Mouse (Mus musculus) urinary bladder, postnatal 25 days (tissue): ENCODE data around the gene Gm28051.

Experiments used
- DNase-seq: peaks from one replicate; pipeline ENCODE4 v3.0.0; 2022; ENCODE audit warnings: low spot score

The Gm28051 gene

GRCm38 (mm10) chr12:102743036-102743588 lies 14.5 kb downstream of the Gm28051 start:
- DNase-seq, result no peak

DNA sequence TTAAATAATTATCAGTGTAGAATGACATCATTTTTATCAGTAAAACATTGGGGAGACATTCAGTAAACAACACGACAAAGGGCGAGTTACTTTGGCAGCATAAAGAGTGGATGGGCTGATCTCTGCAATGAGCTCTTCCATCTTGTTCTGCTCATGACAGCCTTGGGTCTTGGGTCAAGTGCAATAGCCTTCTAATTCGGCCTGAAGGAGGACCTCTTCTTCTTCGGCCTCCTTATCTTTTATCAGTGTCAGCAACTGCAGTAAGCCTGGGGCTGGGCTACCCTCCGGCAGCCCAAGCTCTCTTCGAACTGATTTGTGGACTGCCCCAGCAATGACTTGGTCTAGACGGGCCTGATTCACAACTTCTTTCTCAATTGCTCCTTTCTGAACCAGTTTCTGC lies 15.5 kb downstream of the Gm28051 start:
- no peak for DNase-seq

DNA sequence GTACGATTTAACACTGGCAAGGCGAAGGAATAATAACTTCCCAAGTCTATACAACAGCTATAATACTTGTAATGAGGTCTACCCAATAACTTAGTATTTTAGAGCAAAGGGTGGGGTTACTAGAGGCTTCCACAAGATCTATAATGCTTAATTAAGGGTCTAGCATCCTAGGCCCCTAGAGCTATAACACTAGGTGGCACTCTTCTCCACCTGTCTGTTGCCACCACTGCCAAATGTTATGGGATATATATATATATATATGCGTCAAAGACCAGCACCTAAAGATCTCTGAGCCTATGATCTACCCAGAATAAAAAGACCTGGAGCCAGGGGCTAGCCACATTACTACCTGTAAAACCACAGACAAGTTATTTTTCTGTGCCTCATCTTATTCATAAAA lies 17.3 kb downstream of the Gm28051 start:
- DNase-seq, result no peak

DNA sequence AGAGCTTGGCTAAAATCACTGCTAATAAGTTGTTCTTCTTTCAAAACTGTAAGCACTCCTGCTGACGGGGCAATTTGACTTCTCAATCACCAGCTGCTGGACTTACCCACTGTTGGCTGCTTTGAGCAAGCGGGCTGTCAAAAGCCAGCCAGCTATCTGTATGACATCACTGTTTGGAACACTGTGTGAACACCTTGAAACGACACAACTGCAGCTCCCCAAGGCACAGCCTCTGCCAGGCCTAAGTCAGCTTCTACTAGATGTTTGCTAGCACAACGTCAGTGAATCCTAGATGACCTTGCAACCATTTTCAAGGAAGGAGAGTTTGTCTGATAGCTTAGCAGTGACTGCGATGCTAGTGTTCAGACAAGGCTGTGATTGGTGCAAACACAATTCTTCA lies 18.5 kb downstream of the Gm28051 start:
- no peak for DNase-seq

GRCm38 (mm10) chr12:102733381-102733780 lies 24.2 kb downstream of the Gm28051 start:
- DNase-seq, result peak; percentile 50

DNA sequence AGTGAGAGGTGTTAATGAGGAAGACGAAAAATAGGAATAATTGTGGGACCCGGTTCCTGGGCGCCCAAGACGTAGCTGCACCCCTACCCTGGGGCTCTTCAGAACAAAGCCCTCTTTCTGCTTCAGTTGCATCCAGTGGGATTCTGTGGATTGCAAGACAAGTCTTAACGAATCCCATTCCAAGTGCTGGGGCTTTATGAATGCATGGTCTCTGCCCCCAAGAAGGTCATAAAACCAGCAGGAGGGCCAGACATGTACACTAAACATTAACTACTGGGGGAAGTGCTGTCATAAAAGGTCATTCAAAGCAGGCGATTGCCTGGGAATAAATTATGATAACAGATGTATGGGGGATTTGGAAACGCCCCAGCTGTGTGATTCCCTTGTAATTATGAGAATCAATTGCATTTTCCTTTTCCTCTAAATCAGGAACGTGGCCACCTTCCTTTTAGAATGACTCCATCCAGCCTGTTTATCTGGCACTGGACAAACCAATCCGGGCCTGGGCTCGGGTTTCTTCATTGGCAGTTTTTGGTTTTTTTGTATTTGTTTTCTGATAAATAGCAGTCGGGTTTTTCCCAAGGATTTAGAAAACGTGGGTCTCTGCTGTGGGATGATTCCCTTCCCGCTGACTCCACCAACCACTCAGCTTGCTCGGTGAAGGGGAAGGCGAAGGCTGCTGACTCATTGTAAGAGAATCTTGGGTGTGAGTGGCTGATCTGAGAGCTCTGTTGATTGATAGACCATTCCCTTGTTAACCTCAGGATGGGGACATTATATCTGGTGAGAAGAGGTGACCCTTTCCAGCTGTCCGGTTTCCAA lies 26.6 kb downstream of the Gm28051 start:
- DNase-seq, result no peak

GRCm38 (mm10) chr12:102729855-102730797 lies 27.4 kb downstream of the Gm28051 start:
- DNase-seq, result peak; percentile 26

- DNase-seq, result no peak
Measured at GRCm38 (mm10) chr12:102725761-102726175, 31.8 kb downstream of the Gm28051 start.

GRCm38 (mm10) chr12:102725146-102725545 lies 32.4 kb downstream of the Gm28051 start:
- DNase-seq, result no peak

GRCm38 (mm10) chr12:102723861-102724260 lies 33.7 kb downstream of the Gm28051 start:
- DNase-seq, result no peak

DNA sequence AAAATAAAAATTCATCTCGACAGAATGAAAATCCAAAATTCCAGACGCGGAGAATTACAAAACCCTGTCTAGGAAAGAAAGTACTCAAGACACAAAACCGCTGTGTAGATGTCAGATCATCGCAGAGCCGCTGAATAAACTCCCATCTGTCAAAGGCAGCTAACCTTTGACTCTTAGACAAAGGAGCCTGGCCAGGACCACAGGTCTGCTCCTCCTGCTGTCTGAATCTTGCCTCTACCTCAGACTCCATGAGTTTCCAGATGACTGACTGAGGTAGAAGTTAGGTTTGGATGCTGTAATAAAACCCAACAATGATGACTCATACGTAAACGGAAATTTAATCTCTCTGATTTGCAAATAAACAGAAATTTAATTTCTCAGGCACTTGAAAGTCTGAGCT lies 34.6 kb downstream of the Gm28051 start:
- DNase-seq, result no peak

DNA sequence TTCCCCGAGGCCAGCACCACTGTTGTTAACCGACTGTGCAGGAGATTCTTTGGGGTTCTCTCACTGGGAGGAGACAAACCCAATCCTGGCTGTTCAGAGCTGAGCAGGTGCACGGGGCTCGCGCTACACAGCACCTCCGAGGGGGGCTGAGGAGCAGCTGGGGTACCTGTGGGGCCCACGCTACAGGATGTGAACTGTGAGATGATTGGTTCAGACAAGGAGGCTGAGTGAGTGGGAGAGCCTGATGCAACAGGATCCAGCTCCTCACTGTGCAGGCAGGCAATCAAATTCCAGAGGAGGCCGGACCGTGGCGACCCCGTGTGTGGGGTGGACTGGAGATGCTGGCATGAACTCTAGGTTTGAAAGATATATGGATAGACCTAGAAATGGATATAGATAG lies 35.1 kb downstream of the Gm28051 start:
- DNase-seq, result no peak

DNA sequence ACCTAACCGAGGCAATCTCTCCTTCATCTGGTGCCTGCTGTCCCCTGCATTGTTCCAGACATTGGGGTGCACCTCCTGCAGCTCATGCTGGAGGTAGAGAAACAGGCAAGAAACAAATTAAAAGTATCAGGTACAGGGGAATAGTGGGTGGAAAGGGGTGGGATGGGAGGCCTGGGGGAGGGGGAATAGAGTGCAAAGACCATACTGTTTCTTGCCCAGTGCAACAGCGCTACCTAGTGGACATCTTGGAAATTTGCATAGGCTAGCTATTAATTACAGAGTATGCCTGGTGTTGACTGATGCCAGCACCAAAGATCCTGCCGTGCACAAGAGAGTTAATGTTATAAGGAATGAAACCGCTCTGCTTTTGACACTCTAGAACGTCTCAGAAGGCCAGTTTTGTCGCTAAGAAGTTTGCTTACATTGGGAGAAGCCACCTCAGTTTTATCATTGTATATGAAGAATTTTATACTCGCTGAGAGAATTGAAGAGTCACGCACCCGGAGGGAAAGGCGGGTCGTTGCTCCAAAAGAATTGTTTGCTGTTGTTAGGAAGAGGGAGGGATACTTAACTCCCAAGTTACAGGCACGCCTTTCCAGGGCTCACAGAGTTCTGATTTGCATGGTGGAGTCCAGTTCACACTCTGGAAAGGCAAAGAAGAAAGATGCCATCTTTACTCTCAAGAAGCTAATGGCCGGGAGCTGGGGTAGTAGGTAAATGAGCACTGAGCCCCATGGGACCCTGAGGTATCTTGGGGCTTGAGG lies 37.8 kb downstream of the Gm28051 start:
- DNase-seq, result peak; percentile 34

- DNase-seq, result no peak
Measured at GRCm38 (mm10) chr12:102714654-102715395, 42.7 kb downstream of the Gm28051 start.

- no peak for DNase-seq
Measured at GRCm38 (mm10) chr12:102714116-102714515, 43.4 kb downstream of the Gm28051 start.

DNA sequence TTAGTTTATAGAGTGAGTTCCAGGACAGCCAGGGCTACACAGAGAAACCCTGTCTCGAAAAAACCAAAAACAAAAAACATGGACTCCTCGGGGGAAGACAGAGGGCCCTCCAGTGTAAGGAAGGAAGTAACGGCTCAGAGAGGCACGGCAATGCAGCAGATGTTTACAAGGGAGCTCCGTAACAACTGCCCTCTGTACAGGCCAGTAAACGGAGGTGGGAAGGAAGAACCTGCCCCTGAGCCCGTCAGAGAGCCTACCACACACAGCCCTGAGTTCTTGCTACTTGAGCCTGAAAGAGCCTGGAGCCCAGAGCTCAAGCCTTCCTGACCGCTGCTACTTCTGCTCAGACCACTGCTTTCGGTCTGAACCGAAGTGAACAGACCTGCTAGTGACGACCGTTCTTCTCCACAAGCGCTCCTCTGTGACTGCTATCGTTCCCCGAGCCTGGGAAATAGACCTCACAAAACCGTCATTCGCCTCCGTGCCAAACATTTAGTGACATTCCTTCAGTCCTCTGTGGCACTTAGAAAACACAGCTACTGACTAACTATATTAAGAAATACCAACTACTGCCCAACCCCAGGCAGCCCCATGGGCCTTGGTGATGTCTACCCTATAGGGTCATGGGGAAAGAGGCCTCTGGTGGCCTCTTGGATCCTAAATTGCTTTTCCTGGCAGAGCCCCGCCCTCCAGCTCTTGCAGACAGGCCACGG lies 44.3 kb downstream of the Gm28051 start:
- DNase-seq, result no peak

DNA sequence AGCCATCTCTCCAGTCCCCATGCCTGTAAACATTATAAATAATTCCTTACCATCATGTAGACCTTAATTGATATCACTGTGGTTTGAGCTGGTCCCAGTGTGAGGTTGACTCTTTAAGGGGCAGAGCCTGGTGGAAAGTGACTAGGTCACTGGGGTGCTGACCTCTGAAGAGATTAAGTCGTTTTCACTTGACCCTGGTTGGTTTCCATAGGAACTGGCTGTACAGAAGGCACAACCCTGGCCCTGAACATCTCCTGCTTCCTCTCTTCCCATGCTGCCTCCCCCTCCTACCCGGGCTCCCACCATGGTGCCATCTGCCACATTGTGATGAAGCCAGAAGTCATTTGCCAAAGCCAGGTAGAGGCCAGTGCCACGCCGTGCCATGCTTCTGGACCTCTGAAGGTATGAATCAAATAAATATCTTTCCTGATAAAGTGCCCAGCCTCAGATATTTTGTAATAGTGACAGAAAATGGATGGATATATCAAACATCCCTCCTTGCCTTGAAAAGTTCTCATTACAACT lies 46.7 kb downstream of the Gm28051 start:
- DNase-seq, result no peak

- DNase-seq, result no peak
Measured at GRCm38 (mm10) chr12:102709896-102710295, 47.7 kb downstream of the Gm28051 start.

DNA sequence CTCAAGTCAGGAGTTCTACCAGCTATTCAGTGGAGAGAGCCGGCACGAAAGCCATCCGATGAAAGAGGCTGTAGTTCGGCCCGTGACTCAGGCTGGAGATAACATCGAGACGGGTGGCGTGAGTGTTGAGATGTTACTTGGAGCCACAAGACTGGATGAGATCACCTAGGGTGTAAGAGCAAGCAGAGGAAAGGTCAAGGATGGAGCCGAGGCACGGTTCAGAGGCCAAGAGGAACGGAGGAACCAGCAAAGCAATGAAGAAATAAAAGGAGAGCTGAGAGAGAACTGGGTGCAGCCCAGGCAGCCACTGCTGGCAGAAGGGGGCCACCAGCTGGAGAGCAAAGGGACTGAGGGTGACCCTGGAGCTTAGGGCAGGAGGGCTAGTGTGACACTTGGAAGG lies 49.3 kb downstream of the Gm28051 start:
- peak; percentile 36 for DNase-seq

DNA sequence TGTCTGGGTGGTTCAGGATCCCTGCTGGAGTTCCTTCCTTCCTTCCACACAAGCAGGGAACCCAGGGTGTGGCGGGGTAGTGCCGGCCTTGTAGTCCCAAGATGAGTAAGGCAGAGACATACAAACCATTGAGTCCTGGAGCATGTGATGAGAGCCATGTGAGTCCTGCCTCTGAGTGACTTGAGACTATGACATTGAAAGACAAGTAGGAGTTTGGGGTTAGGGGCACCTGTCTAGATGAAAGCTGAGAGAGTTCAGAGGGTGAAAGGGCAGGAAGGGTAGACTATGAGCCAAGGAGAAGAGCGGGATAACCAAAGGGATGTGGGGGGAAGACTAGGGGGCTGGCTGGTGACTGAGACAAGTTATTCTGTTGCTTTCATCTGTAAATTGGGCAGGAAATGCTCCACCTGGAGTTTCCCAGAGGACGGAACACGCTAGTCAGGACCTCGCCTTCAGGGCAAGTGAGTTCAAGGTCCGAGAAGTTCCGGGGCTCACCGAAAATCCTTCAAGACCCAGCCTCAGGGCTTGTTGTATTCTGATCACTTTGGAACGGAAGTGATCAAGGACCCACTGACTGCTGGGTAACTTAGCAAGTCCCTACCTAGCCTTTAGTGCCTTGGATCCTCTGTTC lies 50.6 kb downstream of the Gm28051 start:
- no peak for DNase-seq
